Mouse (Mus musculus) ES-E14 (cell line): Measurements from ENCODE around the gene Ccl6.

Experiments
- CHD2 ChIP-seq: IDR thresholded peaks from 2 replicates; pipeline ENCODE4 v1.6.1; 2014; ENCODE audit warnings: mild to moderate bottlenecking, low read depth, low read length, inconsistent platforms
- HCFC1 ChIP-seq: IDR thresholded peaks from 2 replicates; pipeline ENCODE4 v1.6.1; 2012; ENCODE audit warnings: low read length, inconsistent platforms, borderline replicate concordance; ENCODE audit not compliant: insufficient read depth
- MAFK ChIP-seq: IDR thresholded peaks from 2 replicates; pipeline ENCODE4 v1.6.1; 2014; ENCODE audit warnings: mild to moderate bottlenecking, low read depth, low read length, inconsistent platforms; ENCODE audit not compliant: insufficient read depth
- ZC3H11A ChIP-seq: IDR thresholded peaks from 2 replicates; pipeline ENCODE4 v1.6.1; 2012; ENCODE audit warnings: low read depth, mild to moderate bottlenecking, inconsistent platforms, low read length, borderline replicate concordance
- ZNF384 ChIP-seq: IDR thresholded peaks from 2 replicates; pipeline ENCODE4 v1.6.1; 2012; ENCODE audit warnings: low read depth, low read length, inconsistent platforms

GRCm38 (mm10) chr11:83640141-83640540, 47.3 kb upstream of the Ccl6 start:
- TF ChIP-seq CHD2: no peak
- no peak for TF ChIP-seq MAFK
- no peak for TF ChIP-seq ZC3H11A
- no peak for TF ChIP-seq HCFC1
- TF ChIP-seq ZNF384: no peak
